Mouse (Mus musculus) CD4-positive, CD25-positive, alpha-beta regulatory T cell, adult 2 months (primary cell): ENCODE data around the gene Mbd3.

Experiments
- DNase-seq: peaks from one replicate; pipeline ENCODE4 v3.0.0-alpha.2; 2012; ENCODE audit warnings: low read depth, low spot score

Mbd3 gene

GRCm38 (mm10) chr10:80423562-80423961, 24.2 kb upstream of the Mbd3 start:
- no peak for DNase-seq

GRCm38 (mm10) chr10:80421651-80422472, 22.5 kb upstream of the Mbd3 start:
- DNase-seq = no peak

GRCm38 (mm10) chr10:80421208-80421607, 21.9 kb upstream of the Mbd3 start:
- DNase-seq = no peak

GRCm38 (mm10) chr10:80420729-80421128, 21.4 kb upstream of the Mbd3 start:
- DNase-seq = no peak

GRCm38 (mm10) chr10:80419419-80419818, 20.1 kb upstream of the Mbd3 start:
- DNase-seq = no peak

- DNase-seq = no peak
Measured at GRCm38 (mm10) chr10:80418311-80418710, 19.0 kb upstream of the Mbd3 start.

GRCm38 (mm10) chr10:80417841-80418240, 18.5 kb upstream of the Mbd3 start:
- DNase-seq = no peak

- no peak for DNase-seq
Measured at GRCm38 (mm10) chr10:80417371-80417770, 18.0 kb upstream of the Mbd3 start.

GRCm38 (mm10) chr10:80415566-80415965, 16.2 kb upstream of the Mbd3 start:
- DNase-seq = no peak

GRCm38 (mm10) chr10:80412656-80413541, 13.5 kb upstream of the Mbd3 start:
- DNase-seq = no peak

GRCm38 (mm10) chr10:80407924-80408323, 8.6 kb upstream of the Mbd3 start:
- DNase-seq = no peak

GRCm38 (mm10) chr10:80406684-80407501, 7.5 kb upstream of the Mbd3 start, which contains the start of gene Uqcr11:
Gene Uqcr11 (minus strand): TSS chr10:80406830.
- DNase-seq = peak; percentile 95

GRCm38 (mm10) chr10:80405481-80406173, 6.3 kb upstream of the Mbd3 start:
- DNase-seq = peak; percentile 47

GRCm38 (mm10) chr10:80403044-80403692, 3.8 kb upstream of the Mbd3 start:
- DNase-seq = peak; percentile 72

- DNase-seq = no peak
Measured at GRCm38 (mm10) chr10:80400704-80401161, 1.4 kb upstream of the Mbd3 start.

- DNase-seq = no peak
Measured at GRCm38 (mm10) chr10:80399973-80400703, 788 bp upstream of the Mbd3 start.

- DNase-seq = peak; percentile 99
Measured at GRCm38 (mm10) chr10:80398719-80399190, 595 bp downstream of the Mbd3 start.

GRCm38 (mm10) chr10:80398174-80398535, 1.2 kb downstream of the Mbd3 start:
- DNase-seq = no peak

- DNase-seq = peak; percentile 40
Measured at GRCm38 (mm10) chr10:80397524-80398173, 1.7 kb downstream of the Mbd3 start.
